20 mouse cellular contexts compared by ENCODE assay signal in genomic region chr10:78306027-78306426, GRCm38 (mm10). TPM values are rescaled to one million over a fixed set of nuclear protein-coding genes. Genes with fewer than 3 reads are reported as not detected.
DNase-seq lines count a peak whose midpoint lies in the region; ATAC-seq and TF ChIP-seq lines count a peak whose summit lies in the region.
"Had no signal": no experiment of that assay in that cellular context is flagged by ENCODE, and none has a peak within 500 bp of the region (broad histone marks: within the 10 kb centered on the region; RNA-seq: fewer than 3 reads in every experiment).

No protein-coding gene starts in this region.

- no peak overlapping the region for H3K9ac ChIP-seq in hindbrain, embryonic 16.5 days (ENCODE audit: low read depth, low read length)
- H3K9ac ChIP-seq in hindbrain, embryonic 14.5 days, result no peak overlapping the region
- no peak overlapping the region for H3K9ac ChIP-seq in midbrain, embryonic 11.5 days (ENCODE audit: low read length)
- H3K9ac ChIP-seq in midbrain, embryonic 15.5 days, result no peak overlapping the region
- H3K9ac ChIP-seq in embryonic facial prominence, embryonic 15.5 days, result no peak overlapping the region
- no peak overlapping the region for H3K9ac ChIP-seq in stomach, postnatal 0 days (ENCODE audit: low read length)
- H3K9ac ChIP-seq: embryonic facial prominence, embryonic 12.5 days; forebrain, embryonic 13.5 days; forebrain, postnatal 0 days; heart, embryonic 13.5 days had no signal

- H3K4me2 ChIP-seq in hindbrain, embryonic 16.5 days (ENCODE audit: low read length), result no peak overlapping the region
- no peak overlapping the region for H3K4me2 ChIP-seq in hindbrain, embryonic 14.5 days (replicated peaks)
- no peak overlapping the region for H3K4me2 ChIP-seq in midbrain, embryonic 11.5 days
- H3K4me2 ChIP-seq in midbrain, embryonic 15.5 days, result no peak overlapping the region
- no peak overlapping the region for H3K4me2 ChIP-seq in embryonic facial prominence, embryonic 15.5 days (replicated peaks)
- H3K4me2 ChIP-seq in stomach, postnatal 0 days (replicated peaks; ENCODE audit: low read depth), result no peak overlapping the region
- H3K4me2 ChIP-seq: embryonic facial prominence, embryonic 12.5 days; forebrain, embryonic 13.5 days; heart, embryonic 13.5 days had no signal

- no peak overlapping the region for H3K4me3 ChIP-seq in hindbrain, embryonic 16.5 days (ENCODE audit: low read length)
- H3K4me3 ChIP-seq in hindbrain, embryonic 14.5 days (replicated peaks; ENCODE audit: low read length), result no peak overlapping the region
- H3K4me3 ChIP-seq in midbrain, embryonic 11.5 days (ENCODE audit: low read depth, low read length), result no peak overlapping the region
- no peak overlapping the region for H3K4me3 ChIP-seq in midbrain, embryonic 15.5 days
- no peak overlapping the region for H3K4me3 ChIP-seq in embryonic facial prominence, embryonic 15.5 days (replicated peaks)
- H3K4me3 ChIP-seq in stomach, postnatal 0 days (ENCODE audit: low read depth, low read length), result no peak overlapping the region
- H3K4me3 ChIP-seq in lung, adult 2 months (replicated peaks; ENCODE audit: extremely low read depth, low read depth, low read length), result no peak overlapping the region
- H3K4me3 ChIP-seq: embryonic facial prominence, embryonic 12.5 days; forebrain, embryonic 13.5 days; heart, embryonic 13.5 days had no signal

- ATAC-seq in hindbrain, embryonic 16.5 days, result peak; percentile 35; the same call in 1 of the 2 replicates
- ATAC-seq in hindbrain, embryonic 14.5 days (ENCODE audit: low FRiP score), result no peak
- ATAC-seq in midbrain, embryonic 11.5 days (ENCODE audit: low FRiP score), result no peak
- ATAC-seq in midbrain, embryonic 15.5 days (replicated peaks), result no peak
- ATAC-seq in embryonic facial prominence, embryonic 15.5 days (ENCODE audit: insufficient number of reproducible peaks, low FRiP score, low TSS enrichment, low read depth), result no peak
- no peak for ATAC-seq in stomach, postnatal 0 days (ENCODE audit: low FRiP score, low TSS enrichment)
- ATAC-seq: forebrain, embryonic 13.5 days; forebrain, postnatal 0 days had no signal

- H3K4me1 ChIP-seq in hindbrain, embryonic 16.5 days (ENCODE audit: control insufficient read depth, insufficient read depth, low read depth, low read length), result peaks cover 4% of the 10 kb centered on the region
- H3K4me1 ChIP-seq in hindbrain, embryonic 14.5 days (replicated peaks; ENCODE audit: control insufficient read depth, insufficient read depth, low read length), result no peaks in the 10 kb centered on the region
- H3K4me1 ChIP-seq in midbrain, embryonic 11.5 days (ENCODE audit: control insufficient read depth, insufficient read depth, low read length), result no peaks in the 10 kb centered on the region
- H3K4me1 ChIP-seq in midbrain, embryonic 15.5 days, result 0 out of 2 replicates have a peak, but pooled peaks cover 3% of the 10 kb centered on the region
- 0 out of 2 replicates have a peak, but pooled peaks cover 11% of the 10 kb centered on the region for H3K4me1 ChIP-seq in embryonic facial prominence, embryonic 15.5 days
- 0 out of 2 replicates have a peak, but pooled peaks cover 3% of the 10 kb centered on the region for H3K4me1 ChIP-seq in stomach, postnatal 0 days (replicated peaks; ENCODE audit: control insufficient read depth, insufficient read depth)
- H3K4me1 ChIP-seq in lung, adult 2 months (ENCODE audit: control insufficient read depth, insufficient read depth, low read length), result peaks cover 4% of the 10 kb centered on the region; the same call in 1 of the 2 replicates
- H3K4me1 ChIP-seq: embryonic facial prominence, embryonic 12.5 days; forebrain, embryonic 13.5 days had no signal

- no peak for DNase-seq in hindbrain, embryonic 14.5 days (ENCODE audit: low spot score)
- peak; percentile 41 for DNase-seq in midbrain, embryonic 11.5 days (ENCODE audit: low spot score, missing footprints)
- no peak for DNase-seq in stomach, postnatal 0 days (ENCODE audit: low spot score)
- no peak for DNase-seq in lung, adult 2 months
- DNase-seq: adrenal gland, adult 8-10 months; adrenal gland, postnatal 36 days; cerebellum, adult 2 months; cerebellum, postnatal 14 days; embryo, embryonic 11 days; forebrain, postnatal 0 days; gastrocnemius, postnatal 36 days; heart, adult 11 months; heart, postnatal 36 days had no signal

- H3K27me3 ChIP-seq in hindbrain, embryonic 16.5 days (replicated peaks; ENCODE audit: control insufficient read depth, insufficient read depth, low read length), result no peaks in the 10 kb centered on the region
- H3K27me3 ChIP-seq in hindbrain, embryonic 14.5 days (ENCODE audit: control insufficient read depth, insufficient read depth, low read length), result no peaks in the 10 kb centered on the region
- H3K27me3 ChIP-seq in midbrain, embryonic 11.5 days (ENCODE audit: control insufficient read depth, insufficient read depth, low read length), result no peaks in the 10 kb centered on the region
- no peaks in the 10 kb centered on the region for H3K27me3 ChIP-seq in midbrain, embryonic 15.5 days (replicated peaks)
- no peaks in the 10 kb centered on the region for H3K27me3 ChIP-seq in embryonic facial prominence, embryonic 15.5 days
- no peaks in the 10 kb centered on the region for H3K27me3 ChIP-seq in stomach, postnatal 0 days (ENCODE audit: control insufficient read depth, insufficient read depth, low read length)
- H3K27me3 ChIP-seq: CH12.LX; embryonic facial prominence, embryonic 12.5 days; forebrain, embryonic 13.5 days; heart, embryonic 13.5 days had no signal

- no peak for TF ChIP-seq POLR2A in lung, adult 2 months (IDR thresholded peaks at IDR 0.05; ENCODE audit: borderline replicate concordance, extremely low read depth, low read depth, low read length)

- no peaks in the 10 kb centered on the region for H3K36me3 ChIP-seq in hindbrain, embryonic 16.5 days (ENCODE audit: control insufficient read depth, insufficient read depth, low read length)
- no peaks in the 10 kb centered on the region for H3K36me3 ChIP-seq in hindbrain, embryonic 14.5 days (replicated peaks; ENCODE audit: control insufficient read depth, insufficient read depth)
- H3K36me3 ChIP-seq in midbrain, embryonic 11.5 days (ENCODE audit: control insufficient read depth, insufficient read depth, low read length), result peaks cover 2% of the 10 kb centered on the region; the same call in 1 of the 2 replicates
- no peaks in the 10 kb centered on the region for H3K36me3 ChIP-seq in midbrain, embryonic 15.5 days (replicated peaks)
- H3K36me3 ChIP-seq in embryonic facial prominence, embryonic 15.5 days, result 0 out of 2 replicates have a peak, but pooled peaks cover 5% of the 10 kb centered on the region
- no peaks in the 10 kb centered on the region for H3K36me3 ChIP-seq in stomach, postnatal 0 days (ENCODE audit: control insufficient read depth, insufficient read depth, low read length)
- H3K36me3 ChIP-seq: embryonic facial prominence, embryonic 12.5 days had no signal

- no peak overlapping the region for H3K27ac ChIP-seq in hindbrain, embryonic 16.5 days (ENCODE audit: low read depth, low read length)
- H3K27ac ChIP-seq in hindbrain, embryonic 14.5 days, result no peak overlapping the region
- no peak overlapping the region for H3K27ac ChIP-seq in midbrain, embryonic 11.5 days (ENCODE audit: low read depth, low read length)
- no peak overlapping the region for H3K27ac ChIP-seq in midbrain, embryonic 15.5 days
- 0 out of 2 replicates have a peak overlapping the region, but pooled peaks have one; percentile 35 for H3K27ac ChIP-seq in embryonic facial prominence, embryonic 15.5 days (replicated peaks)
- peak overlapping the region; percentile 18; the same call in 1 of the 2 replicates for H3K27ac ChIP-seq in stomach, postnatal 0 days (replicated peaks)
- H3K27ac ChIP-seq: embryonic facial prominence, embryonic 12.5 days; forebrain, embryonic 13.5 days; heart, embryonic 13.5 days had no signal

- TF ChIP-seq CTCF in stomach, postnatal 0 days (IDR thresholded peaks at IDR 0.05; ENCODE audit: low read depth), result no peak
- TF ChIP-seq CTCF in lung, adult 2 months (IDR thresholded peaks at IDR 0.05; ENCODE audit: insufficient read depth, low read length), result no peak

- 52% methylated on average over 4 of the region's 4 CpGs for WGBS in hindbrain, embryonic 16.5 days
- 58% methylated on average over 4 of the region's 4 CpGs for WGBS in hindbrain, embryonic 14.5 days
- 80% methylated on average over 4 of the region's 4 CpGs for WGBS in midbrain, embryonic 11.5 days
- WGBS in midbrain, embryonic 15.5 days, result 59% methylated on average over 4 of the region's 4 CpGs
- 56% methylated on average over 4 of the region's 4 CpGs for WGBS in embryonic facial prominence, embryonic 15.5 days
- WGBS in stomach, postnatal 0 days, result 53% methylated on average over 4 of the region's 4 CpGs
- WGBS in lung, adult 2 months, result 55% methylated on average over 4 of the region's 4 CpGs

- TF ChIP-seq EP300 in stomach, postnatal 0 days (optimal IDR thresholded peaks at IDR 0.05), result no peak

- H3K9me3 ChIP-seq in hindbrain, embryonic 16.5 days (ENCODE audit: control insufficient read depth, low read length), result no peaks in the 10 kb centered on the region
- no peaks in the 10 kb centered on the region for H3K9me3 ChIP-seq in hindbrain, embryonic 14.5 days (ENCODE audit: control insufficient read depth, low read length)
- H3K9me3 ChIP-seq in midbrain, embryonic 11.5 days (ENCODE audit: control insufficient read depth, low read length), result no peaks in the 10 kb centered on the region
- H3K9me3 ChIP-seq in midbrain, embryonic 15.5 days, result no peaks in the 10 kb centered on the region
- H3K9me3 ChIP-seq in embryonic facial prominence, embryonic 15.5 days (replicated peaks), result no peaks in the 10 kb centered on the region
- H3K9me3 ChIP-seq in stomach, postnatal 0 days (ENCODE audit: control insufficient read depth, low read length), result no peaks in the 10 kb centered on the region
- H3K9me3 ChIP-seq: embryonic facial prominence, embryonic 12.5 days; forebrain, embryonic 13.5 days; heart, embryonic 13.5 days had no signal

RNA-seq across cellular contexts. Expression of gene Agpat3, which starts 46.3 kb away (rescaled TPM):
- polyA plus RNA-seq in hindbrain, embryonic 16.5 days (2015; fragmentation: Nextera tagmentation; extraction: Ambion mirVana), result 44.0 and 70.1 TPM in 2 replicates
- polyA plus RNA-seq in hindbrain, embryonic 14.5 days (2014; fragmentation: Nextera tagmentation; extraction: Ambion mirVana), result 80.3 and 81.5 TPM in 2 replicates
- polyA plus RNA-seq in midbrain, embryonic 11.5 days (2014; fragmentation: Nextera tagmentation; extraction: Ambion mirVana), result 37.8 and 46.3 TPM in 2 replicates
- 73.4 and 77.7 TPM in 2 replicates for polyA plus RNA-seq in midbrain, embryonic 15.5 days (2015; fragmentation: Nextera tagmentation; extraction: Ambion mirVana)
- polyA plus RNA-seq in embryonic facial prominence, embryonic 15.5 days (2015; fragmentation: Nextera tagmentation; extraction: Ambion mirVana), result 99.7 and 105 TPM in 2 replicates
- 69.9 and 71.5 TPM in 2 replicates for polyA plus RNA-seq in stomach, postnatal 0 days (2015; fragmentation: Nextera tagmentation; extraction: Ambion mirVana)
- 209 and 247 TPM in 2 replicates for polyA plus RNA-seq in lung, adult 2 months (2012; rRNA removed)

Comparison
In these comparisons a context has a peak if more than half of its experiments do, and no peak if none do; other contexts are left out.
1. H3K27ac ChIP-seq: peak in embryonic facial prominence, embryonic 15.5 days (single experiment) and stomach, postnatal 0 days (single experiment); none in hindbrain, embryonic 16.5 days (single experiment), hindbrain, embryonic 14.5 days (single experiment), midbrain, embryonic 11.5 days (single experiment) and midbrain, embryonic 15.5 days (single experiment).